Comparison of ENCODE assay signal across 1 mouse cellular context in the genomic region with DNA sequence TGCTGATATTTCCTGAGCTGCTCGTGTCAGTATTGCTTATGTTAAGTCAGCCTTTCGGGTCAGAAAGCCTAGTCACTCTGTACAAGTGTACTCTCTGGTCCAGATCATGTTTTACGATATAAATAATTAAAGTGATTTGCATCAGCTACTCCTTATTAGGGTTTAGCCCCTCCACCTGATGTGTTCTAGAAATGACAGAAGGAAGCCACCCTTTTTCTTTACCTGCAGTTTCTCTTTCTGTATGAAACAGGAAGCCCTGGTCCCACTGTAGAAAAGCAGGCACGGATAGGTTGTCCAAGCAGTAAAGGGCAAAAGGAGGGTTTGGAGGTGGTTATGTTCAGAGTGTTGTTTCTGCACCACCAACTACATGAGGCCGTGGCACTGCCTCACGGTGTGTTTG.
TF ChIP-seq lines count a peak whose summit lies in the region.

No protein-coding gene starts in this region.

TF ChIP-seq in CH12.LX, 34 proteins besides CTCF, POLR2A, EP300 and RAD21 (continued from another document):
- TF ChIP-seq ELF1 (IDR thresholded peaks at IDR 0.05; ENCODE audit: low read depth, low read length): no peak
- TF ChIP-seq MAX (IDR thresholded peaks at IDR 0.05; ENCODE audit: low read length): no peak
- no peak for TF ChIP-seq POLR2AphosphoS2 (IDR thresholded peaks at IDR 0.05; ENCODE audit: low read depth, low read length)
- no peak for TF ChIP-seq JUN (IDR thresholded peaks at IDR 0.05; ENCODE audit: insufficient read depth, low read depth, low read length)
- TF ChIP-seq MEF2A (IDR thresholded peaks at IDR 0.05; ENCODE audit: borderline replicate concordance, low read depth, low read length): no peak
- TF ChIP-seq ZKSCAN1 (IDR thresholded peaks at IDR 0.05; ENCODE audit: borderline replicate concordance, low read depth, low read length): no peak
- TF ChIP-seq SIN3A (IDR thresholded peaks at IDR 0.05; ENCODE audit: low read length): no peak
- TF ChIP-seq NRF1 (IDR thresholded peaks at IDR 0.05; ENCODE audit: low read depth, low read length): no peak
- TF ChIP-seq MAZ (IDR thresholded peaks at IDR 0.05; ENCODE audit: low read depth, low read length): no peak
- TF ChIP-seq ZC3H11A (IDR thresholded peaks at IDR 0.05; ENCODE audit: low read depth, low read length): no peak
- TF ChIP-seq CHD2 (IDR thresholded peaks at IDR 0.05; ENCODE audit: low read length): no peak
- TF ChIP-seq JUND (conservative IDR thresholded peaks at IDR 0.05; ENCODE audit: low read depth, low read length): no peak
